Mouse (Mus musculus) gastrocnemius, postnatal 10 days (tissue): Measurements from ENCODE around the gene Timm13. TPM values are rescaled to one million over a fixed set of nuclear protein-coding genes. Genes with fewer than 3 reads are reported as not detected.

Experiments used
- DNase-seq: peaks from one replicate; pipeline ENCODE4 v3.0.0; 2021; ENCODE audit warnings: mixed read lengths
- total RNA-seq, 2 experiments: library from RNA; stranded (reverse); gene quantifications; 2 replicates each; pipeline ENCODE4 v1.2.3; 2021

Timm13 gene
- total RNA-seq, 2 experiments from 2014 or later, result 113 to 127 TPM

DNA sequence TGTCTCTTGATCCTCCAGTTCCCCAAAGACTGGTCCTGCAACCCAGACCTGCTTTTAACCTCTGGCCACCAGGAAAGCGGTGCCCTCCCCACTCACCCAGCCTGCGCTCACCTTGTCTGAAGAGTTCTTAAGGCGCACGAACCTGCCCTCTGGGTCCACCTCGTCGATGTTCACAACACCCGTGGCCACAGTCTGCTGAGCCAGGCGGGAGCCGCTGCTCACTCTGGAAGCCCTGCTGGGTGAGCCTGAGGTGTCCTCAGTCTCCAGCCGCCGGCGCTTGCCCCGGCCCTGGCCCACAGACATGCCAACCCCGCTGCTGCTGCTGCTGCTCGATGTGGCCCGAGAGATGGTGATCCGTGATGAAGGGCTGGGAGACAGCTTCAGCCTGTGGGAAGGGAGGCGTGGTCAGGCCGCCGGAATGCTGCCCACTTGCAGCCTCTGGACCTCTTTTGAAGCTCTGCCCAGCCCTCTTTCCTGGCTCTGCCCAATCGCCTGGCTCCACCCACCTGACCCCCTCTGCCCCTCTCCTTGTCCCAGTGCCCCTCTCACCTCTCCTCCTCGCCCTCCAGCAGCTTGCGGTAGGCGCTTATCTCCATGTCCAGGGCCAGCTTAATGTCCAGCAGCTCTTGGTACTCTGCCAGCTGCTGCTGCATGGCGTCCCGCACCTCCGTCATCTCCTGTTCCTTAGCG, 3.4 kb upstream of the Timm13 start:
- DNase-seq, result no peak

DNA sequence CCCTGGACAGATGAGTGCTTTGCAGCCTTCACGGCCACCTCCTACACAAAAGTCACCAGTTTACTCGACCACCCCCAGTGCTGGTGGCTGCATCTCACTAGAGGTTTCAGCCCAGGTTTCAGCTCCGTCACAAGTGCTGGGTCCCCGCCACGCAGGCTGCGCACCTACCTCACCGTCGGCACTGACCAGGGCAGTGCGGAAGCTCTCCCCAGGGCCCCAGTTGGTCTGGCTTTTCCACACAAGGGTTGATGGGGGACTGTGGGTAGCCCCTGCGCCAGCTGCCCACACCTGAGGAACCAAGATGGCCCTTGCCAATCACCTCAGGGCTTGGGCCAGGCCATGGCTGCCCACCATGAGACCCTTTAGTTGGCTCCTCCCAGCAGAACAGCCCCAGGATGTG, 2.5 kb upstream of the Timm13 start:
- DNase-seq, result no peak

DNA sequence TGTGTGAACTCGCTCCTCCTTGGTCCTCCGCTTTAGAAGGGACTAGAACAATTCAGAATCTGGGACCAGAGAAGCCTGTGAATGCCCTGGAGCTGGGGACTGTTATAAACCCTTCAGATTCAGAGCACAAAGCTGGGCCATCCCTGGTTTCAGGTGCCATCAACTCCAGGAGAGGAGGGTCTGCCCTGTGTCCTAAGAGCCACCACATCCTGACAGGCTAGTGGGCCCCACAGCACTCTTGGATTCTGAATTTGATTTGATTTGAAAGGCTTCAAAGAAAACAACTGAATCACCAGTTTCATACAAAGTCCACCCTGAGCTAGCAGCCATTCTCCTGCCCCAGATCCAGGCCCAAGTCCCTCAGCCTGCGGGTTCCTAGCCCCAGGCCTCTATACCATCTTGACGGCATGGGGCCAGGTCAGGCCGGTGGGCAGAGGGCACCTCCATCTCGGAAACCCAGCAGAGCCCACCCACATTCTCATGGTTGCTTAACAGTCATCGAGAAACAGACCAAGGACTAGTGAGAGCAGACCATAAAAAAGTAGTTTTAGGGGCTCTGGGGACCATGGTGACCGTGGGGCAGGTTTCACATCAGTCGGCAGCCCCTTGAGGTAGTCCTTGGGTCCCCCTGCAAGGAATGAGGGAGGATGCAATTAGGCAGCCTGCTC, 1.6 kb upstream of the Timm13 start:
- DNase-seq, result no peak

DNA sequence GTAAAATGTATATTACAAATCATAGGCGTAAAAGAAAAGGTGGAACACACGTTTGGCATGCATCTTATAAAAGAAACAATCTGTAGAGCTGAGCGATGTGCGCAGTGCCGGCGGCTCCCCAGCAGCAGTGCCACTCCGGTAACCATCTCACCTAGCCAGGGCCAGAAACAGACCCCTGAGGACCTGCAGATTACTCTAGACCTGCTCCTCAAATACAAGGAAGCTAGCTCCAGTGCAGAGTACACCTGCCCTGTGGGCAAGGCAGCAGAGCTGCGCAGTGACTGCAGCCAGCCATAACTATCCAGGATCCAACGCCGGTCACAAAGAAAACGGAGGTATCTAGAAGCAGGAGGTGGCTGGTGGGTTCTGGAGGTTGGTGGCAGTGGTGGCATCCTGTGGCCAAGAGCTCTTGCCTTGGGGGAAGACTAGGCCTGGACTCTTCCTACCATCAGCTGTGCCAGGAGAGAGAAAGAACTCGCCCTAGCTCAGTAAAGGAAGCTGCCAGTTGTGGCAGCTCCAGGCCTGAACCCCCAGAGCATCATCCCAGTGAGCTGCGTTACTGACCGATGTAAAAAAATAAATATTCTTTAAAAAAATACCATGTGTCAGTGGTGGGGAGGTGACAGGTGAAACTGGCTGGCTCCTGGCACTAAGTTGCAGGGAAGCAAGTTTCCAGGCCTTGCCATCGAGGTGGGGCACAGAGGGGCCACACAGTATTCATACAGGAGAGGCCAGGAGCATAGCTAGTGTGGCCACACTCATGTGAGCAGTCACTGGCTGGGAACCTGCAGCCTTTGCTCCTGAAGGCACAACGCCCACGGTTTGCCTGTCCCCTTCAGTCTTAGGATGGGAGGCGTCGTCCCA, 872 bp upstream of the Timm13 start:
- DNase-seq, result no peak

DNA sequence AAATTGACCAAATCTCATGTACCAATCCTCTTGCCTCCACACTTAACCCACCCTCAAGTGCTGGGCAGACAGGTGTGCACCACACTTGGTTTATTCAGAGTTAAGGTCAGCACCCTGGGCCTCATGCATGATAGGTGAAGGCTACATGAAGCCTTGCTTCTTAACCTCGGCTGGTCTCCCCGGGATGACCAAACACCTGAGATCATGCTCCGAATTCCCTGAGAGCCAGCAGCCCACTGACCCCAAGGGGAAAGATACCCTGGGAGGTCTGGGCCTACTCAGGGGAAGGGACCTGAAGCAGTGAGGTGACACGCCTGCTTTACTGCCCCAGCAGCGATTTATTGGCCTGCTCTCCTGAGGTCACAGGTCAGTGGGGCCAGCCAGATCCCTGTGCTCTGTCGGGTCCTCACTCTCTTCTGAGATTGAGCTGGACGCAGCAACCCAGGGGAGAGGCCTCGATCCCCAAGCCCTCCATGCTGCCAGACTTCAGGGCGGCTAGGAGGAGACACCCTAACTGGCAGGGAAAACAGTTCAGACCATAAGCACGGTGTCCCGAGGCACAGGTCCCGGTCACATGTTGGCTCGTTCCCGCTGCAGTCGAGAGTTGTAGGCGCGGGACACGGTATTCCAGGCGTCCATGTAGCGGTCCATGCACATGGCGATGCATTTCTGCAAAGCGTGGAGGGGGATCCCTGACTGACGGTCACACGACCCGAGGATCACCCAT, 1.0 kb downstream of the Timm13 start:
- DNase-seq, result no peak

DNA sequence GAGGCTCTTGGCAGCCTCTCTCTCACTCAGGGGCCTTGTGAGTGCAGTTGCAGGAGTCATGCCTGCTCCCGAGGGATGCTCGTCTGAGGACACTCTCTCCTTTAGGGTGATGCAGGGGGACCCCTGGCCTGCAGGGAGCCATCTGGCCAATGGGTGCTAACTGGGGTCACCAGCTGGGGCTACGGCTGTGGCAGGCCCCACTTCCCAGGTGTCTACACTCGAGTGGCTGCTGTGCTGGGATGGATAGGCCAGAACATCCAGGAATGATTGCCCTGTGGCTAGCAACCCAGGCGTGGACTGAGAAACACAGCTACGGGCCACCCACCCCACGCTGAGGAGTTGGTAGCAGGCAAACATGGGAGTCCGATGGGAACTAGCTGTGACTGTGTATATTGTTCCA, 1.7 kb downstream of the Timm13 start:
- no peak for DNase-seq

DNA sequence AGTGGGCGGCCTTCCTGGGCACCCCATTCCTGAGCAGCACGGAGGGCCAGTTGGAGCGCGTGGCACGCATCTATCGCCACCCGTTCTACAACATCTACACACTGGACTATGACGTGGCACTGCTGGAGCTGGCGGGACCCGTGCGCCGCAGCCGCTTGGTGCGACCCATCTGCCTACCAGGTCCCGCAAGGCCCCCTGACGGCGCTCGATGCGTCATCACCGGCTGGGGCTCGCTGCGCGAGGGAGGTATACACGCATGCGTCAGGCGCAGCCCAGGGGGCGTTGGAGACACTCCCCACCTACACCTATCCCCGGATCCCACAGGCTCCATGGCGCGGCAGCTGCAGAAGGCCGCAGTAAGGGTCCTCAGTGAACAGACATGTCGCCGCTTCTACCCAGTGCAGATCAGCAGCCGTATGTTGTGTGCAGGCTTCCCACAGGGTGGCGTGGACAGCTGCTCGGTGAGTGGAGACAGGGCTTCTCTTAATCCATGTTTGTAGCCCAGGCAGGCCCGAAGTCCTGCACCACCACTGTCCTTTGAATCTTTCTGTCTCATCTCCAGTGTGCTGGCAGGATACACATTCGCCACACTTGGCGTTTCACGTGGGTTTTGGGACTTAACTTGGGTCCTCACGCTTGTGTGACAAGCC, 2.8 kb downstream of the Timm13 start:
- no peak for DNase-seq

DNA sequence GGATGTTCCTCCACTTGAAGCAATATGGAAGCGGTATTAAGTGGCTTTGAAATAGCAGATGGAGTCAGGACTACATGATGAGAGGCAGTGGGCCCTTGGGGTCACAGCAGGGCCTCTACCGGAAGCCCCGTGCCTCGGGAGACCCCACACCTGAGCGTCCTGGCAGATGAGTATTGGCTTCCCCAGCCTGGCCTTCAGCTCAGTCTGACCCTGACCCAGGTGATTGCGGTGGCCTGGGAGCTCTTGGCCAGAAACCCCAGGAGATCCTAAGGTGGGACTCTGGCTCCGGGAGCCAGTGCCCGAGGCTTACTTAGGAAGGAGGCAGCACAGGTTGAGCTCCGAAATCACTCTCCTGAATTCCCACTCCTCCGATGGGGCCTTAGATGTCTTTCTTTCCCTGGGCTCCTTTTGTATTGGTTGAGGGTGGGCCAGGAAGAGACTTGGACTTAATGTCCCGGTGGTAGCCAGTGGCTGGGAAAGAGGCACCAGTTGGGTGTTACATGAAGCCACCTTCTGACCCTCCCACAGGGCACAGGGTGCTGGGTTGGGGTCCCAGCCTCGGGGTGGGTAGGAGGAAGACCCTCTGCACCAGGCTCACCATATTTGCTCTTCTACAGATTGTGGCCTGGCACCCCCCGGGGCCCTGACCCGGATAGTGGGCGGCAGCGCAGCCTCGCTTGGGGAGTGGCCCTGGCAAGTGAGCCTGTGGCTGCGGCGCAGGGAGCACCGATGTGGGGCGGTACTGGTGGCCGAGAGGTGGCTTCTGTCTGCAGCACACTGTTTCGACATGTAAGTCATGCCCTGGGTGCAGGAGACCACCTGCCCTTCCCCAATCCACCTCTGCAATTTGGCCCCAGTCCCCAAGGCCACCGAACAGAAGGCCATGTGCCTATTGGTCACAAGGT, 3.9 kb downstream of the Timm13 start:
- DNase-seq, result no peak

DNA sequence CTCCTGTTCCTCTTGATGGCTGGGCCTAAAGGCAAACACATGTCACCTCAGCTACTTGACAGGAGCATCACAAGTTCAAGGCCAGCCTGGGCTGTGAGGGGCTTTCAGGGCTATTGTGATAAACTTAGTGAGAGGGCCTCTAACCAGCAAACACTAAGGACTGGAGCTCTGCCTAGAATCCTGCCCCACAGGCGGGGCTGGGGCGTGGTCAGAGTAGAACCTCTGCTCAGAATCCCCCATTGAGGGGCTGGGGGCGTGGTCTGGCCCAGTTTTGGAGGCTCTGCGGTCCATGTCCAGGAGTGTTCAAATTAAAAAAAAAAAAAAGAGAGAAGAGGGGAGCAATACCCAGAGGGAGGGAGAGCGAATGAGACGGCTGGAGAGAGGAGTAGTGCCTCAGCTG, 5.1 kb downstream of the Timm13 start:
- no peak for DNase-seq

DNA sequence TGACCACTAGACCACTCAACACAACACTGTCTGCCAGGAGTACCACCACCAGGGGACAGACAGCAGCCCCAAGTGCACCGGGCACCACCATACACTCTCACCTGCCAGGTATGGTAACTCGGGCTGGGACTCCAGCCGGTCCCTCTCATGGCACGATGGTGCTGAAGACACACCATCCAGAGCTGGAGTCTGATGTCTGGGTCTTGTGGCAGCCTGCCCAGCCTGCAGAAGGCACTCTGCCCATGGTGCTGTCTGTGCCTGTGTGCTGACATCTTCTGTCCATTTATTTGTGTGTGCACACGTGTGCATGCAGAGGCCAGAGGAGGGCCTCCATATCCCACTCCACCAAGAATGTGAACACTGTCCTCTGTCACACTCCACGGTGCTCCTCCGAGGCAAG, 5.7 kb downstream of the Timm13 start:
- DNase-seq, result no peak

DNA sequence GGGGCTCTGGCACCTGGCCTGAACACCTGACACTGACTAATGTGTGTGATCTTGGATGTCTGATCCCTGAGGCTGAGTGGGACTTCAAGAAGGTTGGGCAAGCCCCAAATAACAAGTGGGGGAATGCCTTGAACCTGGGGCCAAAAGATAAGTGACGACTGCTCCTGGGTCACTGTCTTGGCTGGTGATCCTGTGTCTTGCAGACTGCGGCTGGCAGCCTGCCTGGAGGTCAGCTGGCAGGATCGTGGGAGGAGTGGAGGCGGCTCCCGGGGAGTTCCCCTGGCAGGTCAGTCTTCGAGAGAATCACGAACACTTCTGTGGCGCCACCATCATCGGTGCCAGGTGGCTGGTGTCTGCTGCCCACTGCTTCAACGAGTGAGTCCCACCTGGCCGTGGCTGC, 13.6 kb downstream of the Timm13 start:
- peak; percentile 67 for DNase-seq

DNA sequence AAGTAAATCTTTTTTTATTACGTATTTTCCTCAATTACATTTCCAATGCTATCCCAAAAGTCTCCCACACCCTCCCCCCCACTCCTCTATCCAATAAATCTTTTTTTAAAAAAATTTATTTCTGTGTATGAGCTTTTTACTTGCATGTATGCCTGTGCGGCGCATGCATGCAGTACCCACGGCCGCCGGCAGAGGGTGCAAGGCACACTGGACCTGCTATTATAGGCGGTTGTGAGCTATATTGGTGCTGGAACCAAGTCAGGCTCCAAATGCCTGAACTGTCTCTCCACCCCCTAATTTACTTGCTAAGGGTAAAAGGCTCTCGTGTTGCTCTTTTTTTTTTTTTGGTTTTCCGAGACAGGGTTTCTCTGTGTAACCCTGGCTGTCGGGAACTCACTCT, 19.5 kb downstream of the Timm13 start:
- DNase-seq, result peak; percentile 82

DNA sequence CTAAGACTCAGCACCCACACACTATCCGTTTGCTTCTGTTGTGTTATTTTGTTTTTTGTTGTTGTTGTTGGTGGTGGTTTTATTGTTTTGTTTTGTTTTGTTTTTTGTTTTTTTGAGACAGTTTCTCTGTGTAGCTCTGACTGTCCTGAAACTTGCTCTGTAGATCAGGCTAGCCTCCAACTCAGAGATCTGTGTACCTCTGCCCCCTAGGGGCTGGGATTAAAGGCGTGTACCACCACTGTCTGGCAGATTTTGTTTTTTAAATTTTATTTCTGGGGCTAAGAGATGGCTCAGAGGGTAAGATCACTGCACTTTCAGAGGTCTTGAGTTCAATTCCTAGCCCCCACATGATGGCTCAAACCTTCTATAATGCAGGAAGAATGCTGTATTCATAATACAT, 19.9 kb downstream of the Timm13 start:
- no peak for DNase-seq

DNA sequence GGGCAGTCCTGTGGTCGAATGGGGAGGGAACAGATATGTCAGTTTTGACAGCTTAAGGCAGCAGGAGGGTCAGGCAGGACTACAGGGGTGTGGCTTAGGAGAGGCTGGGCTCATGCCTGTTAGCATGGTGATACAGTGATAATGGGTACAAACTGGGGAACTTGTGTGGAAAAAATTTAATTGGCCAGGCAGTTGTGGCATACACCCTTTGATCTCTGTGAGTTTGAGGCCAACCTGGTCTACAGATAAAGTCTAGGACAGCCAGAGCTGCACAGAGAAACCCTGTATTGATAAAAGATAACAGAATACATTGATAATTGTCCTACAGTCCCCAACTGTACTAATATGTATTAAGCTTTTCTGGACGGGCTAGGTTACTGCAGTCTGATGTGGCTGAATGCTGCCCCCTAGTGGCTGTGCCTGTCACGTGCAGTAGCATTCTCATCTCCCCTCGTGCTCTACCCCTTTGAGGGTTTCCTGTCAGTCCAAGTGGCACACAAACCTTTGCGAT, 20.6 kb downstream of the Timm13 start:
- DNase-seq, result peak; percentile 77

DNA sequence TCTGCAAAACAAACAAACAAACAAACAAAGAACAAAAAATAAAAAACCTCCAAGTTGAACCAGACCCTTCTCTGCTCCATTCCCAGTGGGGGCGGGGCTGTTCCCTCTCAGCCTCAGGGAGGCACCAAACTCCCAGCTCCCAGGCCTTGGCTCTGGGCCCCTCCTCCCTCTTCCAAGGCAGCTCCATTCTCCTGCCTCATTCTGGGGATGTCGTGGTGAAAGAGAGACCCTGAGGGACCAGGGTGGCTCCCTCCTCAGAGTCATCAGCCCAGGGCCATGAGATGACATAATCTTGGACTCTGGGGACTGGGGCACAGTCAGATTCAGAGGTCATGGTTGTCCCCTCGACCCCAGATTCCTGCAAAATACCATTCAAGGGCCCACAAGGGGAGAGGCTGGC, 24.2 kb downstream of the Timm13 start:
- DNase-seq, result no peak

DNA sequence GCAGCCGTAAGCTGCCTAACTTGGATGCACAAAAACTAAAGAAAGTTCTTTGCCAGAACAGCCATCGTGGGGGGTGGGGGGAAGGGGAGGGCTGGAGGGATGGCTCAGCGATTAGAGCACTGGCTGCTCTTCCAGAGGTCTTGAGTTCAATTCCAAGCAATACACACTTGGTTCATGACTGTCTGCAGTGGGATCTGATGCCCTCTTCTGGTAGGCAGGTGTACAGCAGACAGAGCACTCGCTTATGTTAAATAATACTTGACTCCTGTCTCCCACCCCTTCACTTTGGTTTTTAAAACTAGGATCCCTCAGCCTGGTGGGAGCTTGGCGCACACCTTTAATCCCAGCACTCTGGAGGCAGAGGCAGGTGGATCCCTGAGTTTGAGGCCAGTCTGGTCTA, 24.7 kb downstream of the Timm13 start:
- DNase-seq, result peak; percentile 48

DNA sequence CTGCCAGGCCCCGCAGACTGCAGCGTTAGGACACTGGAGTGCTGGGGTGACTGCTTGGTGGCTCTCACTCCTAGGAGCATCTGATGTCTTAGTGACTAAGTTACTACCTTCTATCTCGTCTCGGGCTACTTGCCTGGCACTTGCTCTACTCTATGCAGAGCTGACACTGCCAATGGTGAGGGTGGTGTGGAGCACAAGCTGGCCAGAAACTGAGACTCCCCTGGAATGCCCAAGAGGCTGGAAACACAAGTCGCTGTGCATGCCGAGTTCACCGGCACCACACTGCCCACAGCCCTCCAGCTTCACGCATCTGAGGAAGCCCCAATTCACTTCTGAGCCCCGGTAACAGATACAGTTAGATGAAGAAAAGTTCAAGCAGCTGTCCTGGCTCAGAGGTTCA, 26.7 kb downstream of the Timm13 start:
- DNase-seq, result no peak

DNA sequence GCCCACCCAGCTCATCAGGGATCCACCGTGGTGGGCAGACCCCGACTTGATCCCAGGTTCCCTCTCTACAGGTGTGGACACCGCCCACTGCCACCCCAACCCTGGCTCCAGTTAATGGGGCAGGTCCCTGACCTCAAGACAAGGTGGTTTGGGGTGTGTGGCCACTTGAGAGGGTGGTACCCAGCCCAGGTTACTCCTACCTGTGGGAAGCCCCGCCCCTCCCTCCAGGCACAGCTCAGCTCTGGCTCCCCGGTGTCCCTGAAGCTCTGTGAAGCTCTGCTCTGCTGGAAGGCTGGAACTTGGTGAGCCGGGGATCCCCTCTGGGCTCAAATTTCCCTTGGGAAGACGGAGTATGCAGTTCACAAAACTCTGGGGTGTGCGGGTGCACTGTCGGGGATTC, 29.2 kb downstream of the Timm13 start, which contains the start of gene Tmprss9:
Tmprss9 (plus strand) TSS at position 268 of the 400 bp plus-strand sequence.
- DNase-seq, result no peak

DNA sequence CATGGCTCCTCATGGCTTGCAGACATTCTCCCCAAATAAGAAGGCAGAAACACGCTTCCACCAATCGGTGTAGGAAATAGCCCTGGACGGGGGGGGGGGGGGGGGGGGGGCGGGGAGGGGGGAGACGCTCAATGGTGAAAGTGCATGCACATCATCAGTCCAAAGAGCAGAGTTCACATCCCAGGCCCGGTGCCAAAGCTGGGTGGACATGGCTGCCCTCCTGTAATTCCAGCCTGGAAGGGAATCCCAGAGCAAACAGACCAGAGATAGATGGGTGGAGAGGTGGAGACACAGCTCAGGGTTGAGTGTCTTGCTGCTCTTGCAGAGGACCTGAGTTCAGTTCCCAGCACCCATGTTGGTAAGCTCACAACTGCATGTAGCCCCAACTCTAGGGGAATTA, 29.8 kb downstream of the Timm13 start:
- DNase-seq, result no peak

DNA sequence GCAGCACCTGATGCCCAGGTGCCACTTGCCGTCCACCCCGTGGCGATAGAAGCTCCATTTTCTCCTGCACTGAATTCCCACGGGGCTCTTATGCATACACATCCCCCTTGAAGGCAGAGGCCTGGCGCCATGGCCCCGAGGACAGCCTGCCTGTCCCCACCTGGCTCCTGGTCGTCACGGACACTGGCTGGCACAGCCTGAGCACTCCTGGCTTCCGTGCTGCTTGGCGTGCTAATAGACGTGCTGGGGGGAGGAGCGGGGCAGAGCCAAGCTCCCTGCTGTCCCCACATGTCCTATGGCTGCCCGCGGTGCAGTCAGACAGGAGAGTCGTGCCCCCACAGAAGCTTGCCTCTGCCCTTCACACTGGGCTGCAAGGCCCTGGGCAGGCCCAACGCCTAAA, 36.3 kb downstream of the Timm13 start:
- peak; percentile 51 for DNase-seq

DNA sequence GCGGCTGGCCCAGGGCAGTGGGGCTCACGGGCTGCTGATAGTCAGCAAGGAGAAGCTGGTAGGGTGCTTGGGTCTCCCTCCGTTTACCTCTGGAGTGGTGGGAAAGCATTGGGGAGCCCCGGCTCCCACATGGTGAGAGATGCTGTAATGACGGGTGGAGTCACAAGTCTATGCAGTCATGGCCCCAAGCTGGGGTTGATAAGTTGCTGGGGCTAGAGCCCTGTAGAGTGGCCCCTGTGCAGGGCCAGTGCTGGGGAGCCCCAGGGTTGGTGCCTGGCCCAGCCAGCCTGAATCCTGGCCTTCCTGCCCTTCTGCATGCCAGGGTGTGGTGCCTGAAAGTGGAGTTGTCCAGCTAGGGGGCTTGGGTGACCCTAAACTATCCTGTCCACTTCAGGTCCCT, 38.5 kb downstream of the Timm13 start:
- DNase-seq, result no peak
